Mouse (Mus musculus) lung, adult 2 months (tissue): ENCODE data around the gene F2rl1.

Experiments
- CTCF ChIP-seq: fragments of 200-500 bp; IDR thresholded peaks from 2 replicates; pipeline ENCODE4 v1.5.1; 2011; ENCODE audit warnings: mild to moderate bottlenecking, low read length, control low read depth; ENCODE audit not compliant: insufficient read depth
- POLR2A ChIP-seq: fragments of 200-500 bp; IDR thresholded peaks from 2 replicates; pipeline ENCODE4 v1.6.1; 2011; ENCODE audit warnings: low read depth, mild to moderate bottlenecking, control low read depth, low read length, borderline replicate concordance; ENCODE audit errors: extremely low read depth

DNA sequence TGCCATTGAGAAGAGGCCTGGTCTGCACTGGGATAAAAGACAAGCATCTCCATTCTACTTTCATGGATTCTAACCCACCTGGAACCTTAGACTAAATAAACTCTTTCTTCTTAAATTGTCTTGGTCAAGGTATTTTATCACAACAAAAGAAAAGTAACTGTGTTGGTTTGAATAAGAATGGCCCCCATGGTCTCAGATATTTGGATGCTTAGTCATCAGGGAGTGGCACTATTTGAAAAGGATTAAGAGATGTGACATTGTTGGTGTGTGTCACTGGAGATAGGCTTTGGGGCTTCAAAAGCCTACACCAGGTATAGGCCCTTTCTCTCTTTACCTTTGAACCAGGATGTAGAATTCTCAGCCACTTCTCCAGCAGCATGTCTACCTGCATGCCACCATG lies 44.3 kb upstream of the F2rl1 start:
- TF ChIP-seq CTCF = no peak
- no peak for TF ChIP-seq POLR2A
